Mouse (Mus musculus) intestine, postnatal 0 days (tissue): ENCODE data around the gene Oaz2. TPM values are rescaled to one million over a fixed set of nuclear protein-coding genes. Genes with fewer than 3 reads are reported as not detected.

ENCODE experiments used
- ATAC-seq: fragments of 200-750 bp; cut with Nextera tagmentation; 2 replicates; pipeline ENCODE4 v1.8.0; 2017; ENCODE audit warnings: mild to moderate bottlenecking, moderate TSS enrichment, moderate library complexity
- H3K27ac ChIP-seq: fragments of 300-500 bp; sonication (generic); 2 replicates; pipeline ENCODE4 v1.5.1; 2014; ENCODE audit warnings: mild to moderate bottlenecking, low read depth, low read length, moderate library complexity
- H3K27me3 ChIP-seq: fragments of 300-500 bp; sonication (generic); replicated peaks from 2 replicates; pipeline ENCODE4 v1.6.1; 2014; ENCODE audit warnings: low read length, mixed read lengths; ENCODE audit not compliant: control insufficient read depth, insufficient read depth
- H3K36me3 ChIP-seq: fragments of 300-500 bp; sonication (generic); 2 replicates; pipeline ENCODE4 v1.6.1; 2014; ENCODE audit warnings: mild to moderate bottlenecking, moderate library complexity; ENCODE audit not compliant: control insufficient read depth, insufficient read depth
- H3K4me1 ChIP-seq: fragments of 300-500 bp; sonication (generic); replicated peaks from 2 replicates; pipeline ENCODE4 v1.6.1; 2014; ENCODE audit warnings: antibody characterized with exemption, low read length, mixed read lengths; ENCODE audit not compliant: control insufficient read depth, insufficient read depth
- H3K4me2 ChIP-seq: fragments of 300-500 bp; sonication (generic); replicated peaks from 2 replicates; pipeline ENCODE4 v1.6.1; 2014; ENCODE audit warnings: low read depth, mild to moderate bottlenecking, moderate library complexity
- H3K4me3 ChIP-seq: fragments of 300-500 bp; sonication (generic); 2 replicates; pipeline ENCODE4 v1.5.1; 2014; ENCODE audit warnings: low read depth, low read length
- H3K9ac ChIP-seq: fragments of 300-500 bp; sonication (generic); 2 replicates; pipeline ENCODE4 v1.6.1; 2014; ENCODE audit warnings: mild to moderate bottlenecking, low read depth, low read length
- H3K9me3 ChIP-seq: fragments of 300-500 bp; sonication (generic); 2 replicates; pipeline ENCODE4 v1.6.1; 2016; ENCODE audit warnings: mixed run types; ENCODE audit not compliant: control insufficient read depth
- CTCF ChIP-seq: sonication (generic); IDR thresholded peaks from 2 replicates; pipeline ENCODE4 v1.5.1; 2016; ENCODE audit warnings: low read depth, mild to moderate bottlenecking, control low read depth, antibody characterized with exemption, moderate library complexity
- WGBS: fragments of 180-500 bp; shearing (Covaris S2); extraction: QIAGEN DNeasy Blood & Tissue Kit; methylation state at CpG from one replicate; pipeline ENCODE4 v1.1.7; 2014; 5-methylcytosine and 5-hydroxymethylcytosine counted together
- polyA plus RNA-seq: library from polyadenylated mRNA; unstranded; fragments of >200 nt; fragmentation: Nextera tagmentation; extraction: Ambion mirVana; gene quantifications from 2 replicates; pipeline ENCODE4 v1.2.1, GENCODE M21; 2015

Oaz2 gene
- polyA plus RNA-seq, 1 experiment from 2014 or later, result 141 TPM

DNA sequence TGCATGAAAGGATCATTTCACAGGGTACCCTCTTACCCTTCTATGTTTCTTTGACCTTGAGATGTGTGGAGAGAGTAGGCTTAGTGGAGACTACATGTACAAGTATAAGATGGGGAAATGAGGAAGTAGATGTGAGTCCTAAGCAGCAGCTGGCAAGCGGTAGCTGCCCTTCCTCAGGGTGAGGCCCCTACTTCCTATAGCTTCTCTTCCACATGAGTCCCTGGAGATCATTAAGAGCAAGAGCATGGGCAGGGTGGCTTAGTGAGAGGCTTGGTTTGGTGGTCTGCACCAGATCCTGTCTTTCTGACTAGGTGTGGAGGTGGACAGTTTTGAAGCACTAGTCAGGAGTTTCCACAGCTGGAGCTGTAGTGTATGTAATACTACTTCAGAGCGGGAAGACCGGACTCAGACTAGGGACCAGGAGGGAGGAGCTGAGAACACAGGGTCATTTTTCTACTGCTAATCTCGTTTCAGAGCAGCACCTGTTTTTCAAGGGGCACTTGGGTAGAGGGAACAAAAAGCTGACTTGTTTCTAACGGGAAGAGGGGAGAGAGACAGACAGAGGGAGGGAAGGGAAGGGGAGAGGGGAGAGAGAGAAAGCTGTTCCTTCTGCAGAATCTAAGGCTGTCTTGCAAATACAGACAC is 25.3 kb downstream of the Oaz2 start:
- Histone ChIP-seq H3K9ac (no peak overlapping the region), H3K9me3 (no peaks in the 10 kb centered on the region), H3K4me2 (no peak overlapping the region), H3K36me3 (peaks cover 50% of the 10 kb centered on the region), H3K27me3 (no peaks in the 10 kb centered on the region), H3K27ac (no peak overlapping the region), H3K4me1 (no peaks in the 10 kb centered on the region), H3K4me3 (no peak overlapping the region)
- WGBS, result 19% methylated on average over 5 of the region's 5 CpGs
- no peak for TF ChIP-seq CTCF
- peak; percentile 59 for ATAC-seq

GRCm38 (mm10) chr9:65695646-65696045 is 27.8 kb downstream of the Oaz2 start:
- Histone ChIP-seq H3K9me3 (no peaks in the 10 kb centered on the region), H3K4me3 (no peak overlapping the region), H3K9ac (no peak overlapping the region), H3K4me1 (no peaks in the 10 kb centered on the region), H3K27ac (no peak overlapping the region), H3K4me2 (no peak overlapping the region), H3K27me3 (no peaks in the 10 kb centered on the region), H3K36me3 (peaks cover 60% of the 10 kb centered on the region)
- TF ChIP-seq CTCF, result peak; percentile 76
- WGBS, result 66% methylated on average over 3 of the region's 3 CpGs
- no peak for ATAC-seq

- no peak for TF ChIP-seq CTCF
- no peak overlapping the region for H3K9ac ChIP-seq
- peak overlapping the region; percentile 21; the same call in 1 of the 2 replicates for H3K27ac ChIP-seq
- H3K36me3 ChIP-seq, result peaks cover 65% of the 10 kb centered on the region
- no peak overlapping the region for H3K4me2 ChIP-seq
- H3K27me3 ChIP-seq, result no peaks in the 10 kb centered on the region
- H3K9me3 ChIP-seq, result no peaks in the 10 kb centered on the region
- no peak for ATAC-seq
- H3K4me1 ChIP-seq, result no peaks in the 10 kb centered on the region
- H3K4me3 ChIP-seq, result no peak overlapping the region
These were observed 28.5 kb downstream of the Oaz2 start for GRCm38 (mm10) chr9:65696337-65696736.

GRCm38 (mm10) chr9:65697356-65697755 is 29.6 kb downstream of the Oaz2 start:
- peaks cover 65% of the 10 kb centered on the region for H3K36me3 ChIP-seq
- WGBS, result 83% methylated on average over 7 of the region's 7 CpGs
- no peak overlapping the region for H3K4me2 ChIP-seq
- no peaks in the 10 kb centered on the region for H3K9me3 ChIP-seq
- no peaks in the 10 kb centered on the region for H3K4me1 ChIP-seq
- H3K4me3 ChIP-seq, result no peak overlapping the region
- no peak for ATAC-seq
- no peak overlapping the region for H3K9ac ChIP-seq
- H3K27ac ChIP-seq, result peak overlapping the region; percentile 41; the same call in 1 of the 2 replicates
- no peak for TF ChIP-seq CTCF
- H3K27me3 ChIP-seq, result no peaks in the 10 kb centered on the region

- Histone ChIP-seq H3K27me3 (no peaks in the 10 kb centered on the region), H3K4me2 (no peak overlapping the region), H3K4me3 (no peak overlapping the region), H3K9ac (no peak overlapping the region), H3K27ac (no peak overlapping the region), H3K4me1 (no peaks in the 10 kb centered on the region), H3K36me3 (peaks cover 69% of the 10 kb centered on the region), H3K9me3 (no peaks in the 10 kb centered on the region)
- ATAC-seq, result no peak
- TF ChIP-seq CTCF, result no peak
These were observed 30.2 kb downstream of the Oaz2 start for GRCm38 (mm10) chr9:65697992-65698391.

GRCm38 (mm10) chr9:65700504-65700903 is 32.7 kb downstream of the Oaz2 start:
- H3K27me3 ChIP-seq, result no peaks in the 10 kb centered on the region
- H3K27ac ChIP-seq, result no peak overlapping the region
- no peak for TF ChIP-seq CTCF
- H3K36me3 ChIP-seq, result peaks cover 73% of the 10 kb centered on the region
- 93% methylated on average over 6 of the region's 6 CpGs for WGBS
- no peaks in the 10 kb centered on the region for H3K9me3 ChIP-seq
- H3K4me3 ChIP-seq, result no peak overlapping the region
- H3K9ac ChIP-seq, result no peak overlapping the region
- H3K4me1 ChIP-seq, result no peaks in the 10 kb centered on the region
- ATAC-seq, result no peak
- no peak overlapping the region for H3K4me2 ChIP-seq

- TF ChIP-seq CTCF, result no peak
- H3K36me3 ChIP-seq, result peaks cover 64% of the 10 kb centered on the region
- no peak overlapping the region for H3K4me3 ChIP-seq
- no peak overlapping the region for H3K4me2 ChIP-seq
- H3K9me3 ChIP-seq, result no peaks in the 10 kb centered on the region
- ATAC-seq, result no peak
- no peaks in the 10 kb centered on the region for H3K4me1 ChIP-seq
- 91% methylated on average over 9 of the region's 9 CpGs for WGBS
- H3K9ac ChIP-seq, result no peak overlapping the region
- no peak overlapping the region; the same call in 1 of the 2 replicates for H3K27ac ChIP-seq
- H3K27me3 ChIP-seq, result no peaks in the 10 kb centered on the region
These were observed 34.5 kb downstream of the Oaz2 start for GRCm38 (mm10) chr9:65702286-65702685.
